Mouse (Mus musculus): ENCODE measurements around the gene Foxp1. TPM values are rescaled to one million over a fixed set of nuclear protein-coding genes. Genes with fewer than 3 reads are reported as not detected.

Gene Foxp1
- polyA plus RNA-seq, 1 experiment, result 17.7 TPM

GRCm38 (mm10) chr6:99142900-99143755 lies 379.4 kb downstream of the Foxp1 start:
- no peak overlapping the region for H3ac ChIP-seq (ENCODE audit: control insufficient read depth, insufficient read length)
- H3K4me3 ChIP-seq, result no peak overlapping the region
- no peaks in the 10 kb centered on the region for H3K27me3 ChIP-seq (ENCODE audit: control insufficient read depth, insufficient read depth, insufficient read length)
- H3K36me3 ChIP-seq (ENCODE audit: control insufficient read depth, insufficient read depth), result no peaks in the 10 kb centered on the region
- TF ChIP-seq CEBPB (IDR thresholded peaks at IDR 0.05; ENCODE audit: insufficient read depth, poor library complexity, severe bottlenecking) (no peak), TCF3 (IDR thresholded peaks at IDR 0.05; ENCODE audit: insufficient read length, low read depth) (no peak), E2F4 (IDR thresholded peaks at IDR 0.05; ENCODE audit: insufficient read depth) (no peak), SRF (IDR thresholded peaks at IDR 0.05; ENCODE audit: control insufficient read depth, insufficient read length, low read depth) (no peak), MYOD1 (IDR thresholded peaks at IDR 0.05; ENCODE audit: control insufficient read depth in 1 of 3, insufficient read length in 2 of 3, low read depth in 2 of 3) (no peak), MAX (IDR thresholded peaks at IDR 0.05; ENCODE audit: low read depth) (no peak), POLR2AphosphoS2 (IDR thresholded peaks at IDR 0.05; ENCODE audit: insufficient read length, low read depth) (no peak), MYOG (IDR thresholded peaks at IDR 0.05; ENCODE audit: control insufficient read depth in 1 of 3, insufficient read depth in 1 of 3, insufficient read length in 2 of 3, low read depth in 2 of 3) (no peak), TCF12 (IDR thresholded peaks at IDR 0.05; ENCODE audit: insufficient read depth, poor library complexity, severe bottlenecking) (no peak), USF1 (IDR thresholded peaks at IDR 0.05; ENCODE audit: low read depth) (no peak), REST (IDR thresholded peaks at IDR 0.05; ENCODE audit: insufficient read depth, insufficient read length) (no peak), POLR2A (IDR thresholded peaks at IDR 0.05; ENCODE audit: insufficient read length, low read depth) (no peak)
- peak overlapping the region; percentile 48 for H3K4me2 ChIP-seq (ENCODE audit: low read depth)
- no peaks in the 10 kb centered on the region for H3K79me2 ChIP-seq (ENCODE audit: control insufficient read depth, insufficient read depth)

GRCm38 (mm10) chr6:99138041-99138440 lies 384.5 kb downstream of the Foxp1 start:
- H3K79me2 ChIP-seq (ENCODE audit: control insufficient read depth, insufficient read depth), result no peaks in the 10 kb centered on the region
- H3K36me3 ChIP-seq (ENCODE audit: control insufficient read depth, insufficient read depth), result no peaks in the 10 kb centered on the region
- H3K4me3 ChIP-seq, result no peak overlapping the region
- no peak for TF ChIP-seq CEBPB (IDR thresholded peaks at IDR 0.05; ENCODE audit: insufficient read depth, poor library complexity, severe bottlenecking)
- no peak overlapping the region for H3K4me2 ChIP-seq (ENCODE audit: low read depth)
- no peak overlapping the region for H3ac ChIP-seq (ENCODE audit: control insufficient read depth, insufficient read length)
- no peaks in the 10 kb centered on the region for H3K27me3 ChIP-seq (ENCODE audit: control insufficient read depth, insufficient read depth, insufficient read length)

- H3K4me3 ChIP-seq, result no peak overlapping the region
- TF ChIP-seq POLR2AphosphoS2 (IDR thresholded peaks at IDR 0.05; ENCODE audit: insufficient read length, low read depth) (no peak), MYOG (IDR thresholded peaks at IDR 0.05; ENCODE audit: control insufficient read depth in 1 of 3, insufficient read depth in 1 of 3, insufficient read length in 2 of 3, low read depth in 2 of 3) (no peak), POLR2A (IDR thresholded peaks at IDR 0.05; ENCODE audit: insufficient read length, low read depth) (no peak), REST (IDR thresholded peaks at IDR 0.05; ENCODE audit: insufficient read depth, insufficient read length) (no peak), MAX (IDR thresholded peaks at IDR 0.05; ENCODE audit: low read depth) (no peak), TCF3 (IDR thresholded peaks at IDR 0.05; ENCODE audit: insufficient read length, low read depth) (no peak), USF1 (IDR thresholded peaks at IDR 0.05; ENCODE audit: low read depth) (no peak), MYOD1 (IDR thresholded peaks at IDR 0.05; ENCODE audit: control insufficient read depth in 1 of 3, insufficient read length in 2 of 3, low read depth in 2 of 3) (no peak), TCF12 (IDR thresholded peaks at IDR 0.05; ENCODE audit: insufficient read depth, poor library complexity, severe bottlenecking) (no peak), SRF (IDR thresholded peaks at IDR 0.05; ENCODE audit: control insufficient read depth, insufficient read length, low read depth) (no peak), CEBPB (IDR thresholded peaks at IDR 0.05; ENCODE audit: insufficient read depth, poor library complexity, severe bottlenecking) (no peak), E2F4 (IDR thresholded peaks at IDR 0.05; ENCODE audit: insufficient read depth) (no peak)
These were observed 385.4 kb downstream of the Foxp1 start for GRCm38 (mm10) chr6:99137071-99137470.

GRCm38 (mm10) chr6:99135938-99136729 lies 386.4 kb downstream of the Foxp1 start:
- Histone ChIP-seq H3K79me2 (ENCODE audit: control insufficient read depth, insufficient read depth) (no peaks in the 10 kb centered on the region), H3K4me3 (no peak overlapping the region), H3K36me3 (ENCODE audit: control insufficient read depth, insufficient read depth) (no peaks in the 10 kb centered on the region), H3ac (ENCODE audit: control insufficient read depth, insufficient read length) (no peak overlapping the region), H3K4me2 (ENCODE audit: low read depth) (no peak overlapping the region), H3K27me3 (ENCODE audit: control insufficient read depth, insufficient read depth, insufficient read length) (no peaks in the 10 kb centered on the region)
- TF ChIP-seq CEBPB (IDR thresholded peaks at IDR 0.05; ENCODE audit: insufficient read depth, poor library complexity, severe bottlenecking), result no peak
- no peak for TF ChIP-seq MYOG (IDR thresholded peaks at IDR 0.05; ENCODE audit: control insufficient read depth in 1 of 3, insufficient read depth in 1 of 3, insufficient read length in 2 of 3, low read depth in 2 of 3)
- TF ChIP-seq MYOD1 (IDR thresholded peaks at IDR 0.05; ENCODE audit: control insufficient read depth in 1 of 3, insufficient read length in 2 of 3, low read depth in 2 of 3), result no peak
- TF ChIP-seq MAX (IDR thresholded peaks at IDR 0.05; ENCODE audit: low read depth), result no peak
- no peak for TF ChIP-seq POLR2AphosphoS2 (IDR thresholded peaks at IDR 0.05; ENCODE audit: insufficient read length, low read depth)
- no peak for TF ChIP-seq TCF12 (IDR thresholded peaks at IDR 0.05; ENCODE audit: insufficient read depth, poor library complexity, severe bottlenecking)
- no peak for TF ChIP-seq TCF3 (IDR thresholded peaks at IDR 0.05; ENCODE audit: insufficient read length, low read depth)
- TF ChIP-seq POLR2A (IDR thresholded peaks at IDR 0.05; ENCODE audit: insufficient read length, low read depth), result no peak
- no peak for TF ChIP-seq USF1 (IDR thresholded peaks at IDR 0.05; ENCODE audit: low read depth)

More at GRCm38 (mm10) chr6:99137071-99137470, 385.4 kb downstream of the Foxp1 start:
- no peak overlapping the region for H3K4me2 ChIP-seq (ENCODE audit: low read depth)
- no peaks in the 10 kb centered on the region for H3K79me2 ChIP-seq (ENCODE audit: control insufficient read depth, insufficient read depth)
- no peak overlapping the region for H3ac ChIP-seq (ENCODE audit: control insufficient read depth, insufficient read length)
- no peaks in the 10 kb centered on the region for H3K36me3 ChIP-seq (ENCODE audit: control insufficient read depth, insufficient read depth)
- H3K27me3 ChIP-seq (ENCODE audit: control insufficient read depth, insufficient read depth, insufficient read length), result no peaks in the 10 kb centered on the region
